Mouse (Mus musculus) lung, embryonic 16.5 days (tissue): ENCODE measurements around the gene Akr1b8. TPM values are rescaled to one million over a fixed set of nuclear protein-coding genes. Genes with fewer than 3 reads are reported as not detected.
"Not testable (repeated sequence)": the region's sequence is repeated elsewhere in the genome, so short reads cannot be mapped to it uniquely, and the experiment has no call there.

ENCODE experiments used
- ATAC-seq: fragments of 200-750 bp; cut with Nextera tagmentation; 2 replicates; pipeline ENCODE4 v1.8.0; 2017; ENCODE audit warnings: low read depth, mild to moderate bottlenecking, moderate library complexity
- H3K27ac ChIP-seq: fragments of 300-500 bp; sonication (generic); 2 replicates; pipeline ENCODE4 v1.5.1; 2014; ENCODE audit warnings: mild to moderate bottlenecking, control low read depth, low read length
- H3K27me3 ChIP-seq: fragments of 300-500 bp; sonication (generic); 2 replicates; pipeline ENCODE4 v1.6.1; 2014; ENCODE audit warnings: low read depth, low read length, mixed read lengths; ENCODE audit not compliant: control insufficient read depth, insufficient read depth
- H3K36me3 ChIP-seq: fragments of 300-500 bp; sonication (generic); 2 replicates; pipeline ENCODE4 v1.6.1; 2014; ENCODE audit warnings: low read length; ENCODE audit not compliant: control insufficient read depth, insufficient read depth
- H3K4me1 ChIP-seq: fragments of 300-500 bp; sonication (generic); replicated peaks from 2 replicates; pipeline ENCODE4 v1.6.1; 2014; ENCODE audit warnings: low read length, mixed read lengths; ENCODE audit not compliant: control insufficient read depth, insufficient read depth
- H3K4me2 ChIP-seq: fragments of 300-500 bp; sonication (generic); 2 replicates; pipeline ENCODE4 v1.6.1; 2014; ENCODE audit warnings: low read depth, low read length, control low read depth
- H3K4me3 ChIP-seq: fragments of 300-500 bp; sonication (generic); 2 replicates; pipeline ENCODE4 v1.5.1; 2014; ENCODE audit warnings: mild to moderate bottlenecking, low read length, control low read depth
- H3K9ac ChIP-seq: fragments of 300-500 bp; sonication (generic); 2 replicates; pipeline ENCODE4 v1.6.1; 2014; ENCODE audit warnings: low read length, control low read depth
- H3K9me3 ChIP-seq: fragments of 300-500 bp; sonication (generic); 2 replicates; pipeline ENCODE4 v1.6.1; 2016; ENCODE audit warnings: low read length; ENCODE audit not compliant: control insufficient read depth
- WGBS: fragments of 180-500 bp; shearing (Covaris S2); extraction: QIAGEN DNeasy Blood & Tissue Kit; methylation state at CpG from one replicate; pipeline ENCODE4 v1.1.7; 2014; 5-methylcytosine and 5-hydroxymethylcytosine counted together
- polyA plus RNA-seq: library from polyadenylated mRNA; unstranded; fragments of >200 nt; fragmentation: Nextera tagmentation; extraction: Ambion mirVana; gene quantifications from 2 replicates; pipeline ENCODE4 v1.2.1, GENCODE M21; 2015

The Akr1b8 gene
- polyA plus RNA-seq, 1 experiment from 2014 or later: 7.5 TPM

GRCm38 (mm10) chr6:34355841-34356240, 1.9 kb downstream of the Akr1b8 start:
- no peak for ATAC-seq
- 68% methylated on average over 9 of the region's 9 CpGs for WGBS

GRCm38 (mm10) chr6:34364217-34365136, 10.6 kb downstream of the Akr1b8 start:
- Histone ChIP-seq H3K27me3 (no peaks in the 10 kb centered on the region), H3K4me3 (no peak overlapping the region), H3K9me3 (no peaks in the 10 kb centered on the region), H3K4me2 (no peak overlapping the region), H3K9ac (no peak overlapping the region), H3K36me3 (no peaks in the 10 kb centered on the region), H3K4me1 (no peaks in the 10 kb centered on the region), H3K27ac (no peak overlapping the region)
- no peak for ATAC-seq
- WGBS: 76% methylated on average over 12 of the region's 12 CpGs

More at GRCm38 (mm10) chr6:34355841-34356240, 1.9 kb downstream of the Akr1b8 start:
- H3K4me3 ChIP-seq: no peak overlapping the region
- no peaks in the 10 kb centered on the region for H3K27me3 ChIP-seq
- no peaks in the 10 kb centered on the region for H3K36me3 ChIP-seq
- H3K4me1 ChIP-seq: peaks cover 20% of the 10 kb centered on the region
- H3K27ac ChIP-seq: no peak overlapping the region
- no peaks in the 10 kb centered on the region for H3K9me3 ChIP-seq
- no peak overlapping the region for H3K4me2 ChIP-seq
- H3K9ac ChIP-seq: no peak overlapping the region

GRCm38 (mm10) chr6:34367998-34368397, 14.1 kb downstream of the Akr1b8 start:
- H3K4me1 ChIP-seq: no peaks in the 10 kb centered on the region
- H3K9me3 ChIP-seq: no peaks in the 10 kb centered on the region
- no peak overlapping the region for H3K4me3 ChIP-seq
- no peaks in the 10 kb centered on the region for H3K27me3 ChIP-seq
- WGBS: 67% methylated on average over 9 of the region's 9 CpGs
- H3K36me3 ChIP-seq: no peaks in the 10 kb centered on the region
- no peak overlapping the region for H3K9ac ChIP-seq
- H3K4me2 ChIP-seq: no peak overlapping the region
- no peak for ATAC-seq
- H3K27ac ChIP-seq: no peak overlapping the region

GRCm38 (mm10) chr6:34370081-34370480, 16.2 kb downstream of the Akr1b8 start:
- ATAC-seq: no peak
- H3K4me1 ChIP-seq: no peaks in the 10 kb centered on the region
- 72% methylated on average over 8 of the region's 8 CpGs for WGBS

DNA sequence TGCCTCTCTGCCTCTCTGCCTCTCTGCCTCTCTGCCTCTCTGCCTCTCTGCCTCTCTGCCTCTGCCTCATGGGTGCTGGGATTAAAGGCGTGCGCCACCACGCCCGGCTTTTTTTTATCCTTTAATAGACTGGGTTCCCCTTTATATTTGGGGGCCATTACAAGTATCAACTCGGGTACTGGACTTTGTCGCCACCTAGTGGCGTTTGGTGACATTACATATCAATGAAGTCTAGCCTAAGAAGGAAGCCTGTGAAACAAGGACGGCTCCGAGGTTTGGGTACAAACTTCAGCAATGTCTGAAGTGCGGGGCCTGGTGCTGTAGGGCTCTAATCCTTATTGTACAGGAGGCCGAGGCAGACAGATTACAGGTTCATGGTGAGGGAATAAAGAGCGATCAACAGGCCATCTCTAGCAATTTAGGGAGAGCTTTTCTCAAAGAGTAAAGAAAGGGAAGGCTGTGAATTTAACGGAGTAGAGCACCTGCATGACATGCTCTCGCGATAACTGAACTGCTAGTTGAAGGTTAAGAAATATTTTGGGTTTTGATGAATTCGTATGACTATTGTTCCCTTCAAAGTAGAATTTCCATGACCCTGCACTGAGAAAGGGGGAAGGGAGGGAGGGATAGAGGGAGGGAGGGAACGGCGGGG, 17.9 kb downstream of the Akr1b8 start:
- Histone ChIP-seq H3K4me2 (peak overlapping the region; percentile 28; the same call in 1 of the 2 replicates), H3K4me1 (no peaks in the 10 kb centered on the region), H3K9me3 (no peaks in the 10 kb centered on the region), H3K9ac (no peak overlapping the region), H3K4me3 (no peak overlapping the region), H3K27me3 (no peaks in the 10 kb centered on the region), H3K36me3 (no peaks in the 10 kb centered on the region), H3K27ac (no peak overlapping the region)
- no peak for ATAC-seq
- 20% methylated on average over 18 of the region's 18 CpGs for WGBS

More at GRCm38 (mm10) chr6:34370081-34370480, 16.2 kb downstream of the Akr1b8 start:
- H3K27ac ChIP-seq: no peak overlapping the region
- no peak overlapping the region for H3K4me3 ChIP-seq
- no peak overlapping the region for H3K4me2 ChIP-seq
- H3K9me3 ChIP-seq: no peaks in the 10 kb centered on the region
- no peak overlapping the region for H3K9ac ChIP-seq
- no peaks in the 10 kb centered on the region for H3K36me3 ChIP-seq
- no peaks in the 10 kb centered on the region for H3K27me3 ChIP-seq

GRCm38 (mm10) chr6:34373841-34374240, 19.9 kb downstream of the Akr1b8 start:
- no peak overlapping the region for H3K4me3 ChIP-seq
- no peak overlapping the region for H3K9ac ChIP-seq
- H3K9me3 ChIP-seq: no peaks in the 10 kb centered on the region
- no peaks in the 10 kb centered on the region for H3K27me3 ChIP-seq
- H3K27ac ChIP-seq: no peak overlapping the region
- H3K4me2 ChIP-seq: no peak overlapping the region
- no peaks in the 10 kb centered on the region for H3K36me3 ChIP-seq
- no peaks in the 10 kb centered on the region for H3K4me1 ChIP-seq
- ATAC-seq: no peak
- 70% methylated on average over 7 of the region's 7 CpGs for WGBS

DNA sequence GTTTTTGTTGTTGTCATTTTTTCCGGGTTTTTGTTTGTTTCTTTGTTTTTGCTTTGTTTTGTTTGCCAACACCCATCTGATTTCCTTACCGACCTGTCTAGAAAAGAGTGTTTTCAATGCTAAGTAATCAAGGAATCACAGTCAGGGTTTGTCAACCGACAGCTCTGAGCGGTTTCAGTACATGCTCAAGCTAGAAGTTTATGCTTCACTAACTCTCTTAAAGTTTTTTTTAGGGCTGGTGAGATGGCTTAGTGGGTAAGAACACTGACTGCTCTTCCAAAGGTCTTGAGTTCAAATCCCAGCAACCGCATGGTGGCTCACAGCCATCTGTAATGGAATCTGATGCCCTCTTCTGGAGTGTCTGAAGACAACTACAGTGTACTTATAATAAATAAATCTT, 22.0 kb downstream of the Akr1b8 start:
- not testable (repeated sequence) for H3K9ac ChIP-seq, H3K4me1 ChIP-seq, H3K4me2 ChIP-seq, H3K27me3 ChIP-seq, H3K36me3 ChIP-seq, H3K27ac ChIP-seq, ATAC-seq, H3K4me3 ChIP-seq, H3K9me3 ChIP-seq
- WGBS: 67% methylated on average over 5 of the region's 5 CpGs

- Histone ChIP-seq H3K27ac (no peak overlapping the region), H3K4me2 (peak overlapping the region; percentile 84), H3K4me1 (0 out of 2 replicates have a peak, but pooled peaks cover 3% of the 10 kb centered on the region), H3K27me3 (no peaks in the 10 kb centered on the region), H3K9me3 (no peaks in the 10 kb centered on the region), H3K9ac (no peak overlapping the region), H3K36me3 (no peaks in the 10 kb centered on the region), H3K4me3 (no peak overlapping the region; the same call in 1 of the 2 replicates)
- no peak for ATAC-seq
- 37% methylated on average over 8 of the region's 8 CpGs for WGBS
These were observed 29.5 kb downstream of the Akr1b8 start for GRCm38 (mm10) chr6:34383401-34383800.

- 0 out of 2 replicates have a peak, but pooled peaks cover 3% of the 10 kb centered on the region for H3K4me1 ChIP-seq
- H3K4me3 ChIP-seq: peak within 1 kb of the TSS; percentile 51
- peak within 1 kb of the TSS; percentile 84 for H3K4me2 ChIP-seq
- H3K9ac ChIP-seq: peak within 1 kb of the TSS; percentile 60
- peak; percentile 90 for ATAC-seq
- no peaks in the 10 kb centered on the region for H3K9me3 ChIP-seq
- no peaks in the 10 kb centered on the region for H3K27me3 ChIP-seq
- under 1% methylated on average over 17 of the region's 17 CpGs for WGBS
- H3K27ac ChIP-seq: peak within 1 kb of the TSS; percentile 76
- no peaks in the 10 kb centered on the region for H3K36me3 ChIP-seq
These were observed 30.3 kb downstream of the Akr1b8 start, which contains the start of gene Akr1b10 for GRCm38 (mm10) chr6:34384110-34384661. Gene Akr1b10, plus strand, starts transcription at chr6:34384218.
